Mouse (Mus musculus) neural tube, embryonic 13.5 days (tissue): ENCODE results near the gene Ptpn9. TPM values are rescaled to one million over a fixed set of nuclear protein-coding genes. Genes with fewer than 3 reads are reported as not detected.

ENCODE experiments used
- ATAC-seq: fragments of 200-750 bp; cut with Nextera tagmentation; 2 replicates; pipeline ENCODE4 v1.8.0; 2017; ENCODE audit warnings: low read depth, mild to moderate bottlenecking, moderate TSS enrichment, moderate library complexity
- H3K27ac ChIP-seq: fragments of 300-500 bp; sonication (generic); replicated peaks from 2 replicates; pipeline ENCODE4 v1.5.1; 2015; ENCODE audit warnings: moderate library complexity, mild to moderate bottlenecking, inconsistent platforms
- H3K27me3 ChIP-seq: fragments of 300-500 bp; sonication (generic); 2 replicates; pipeline ENCODE4 v1.6.1; 2015; ENCODE audit warnings: mild to moderate bottlenecking, inconsistent platforms
- H3K36me3 ChIP-seq: fragments of 300-500 bp; sonication (generic); 2 replicates; pipeline ENCODE4 v1.6.1; 2015; ENCODE audit warnings: mild to moderate bottlenecking, inconsistent platforms
- H3K4me1 ChIP-seq: fragments of 300-500 bp; sonication (generic); replicated peaks from 2 replicates; pipeline ENCODE4 v1.6.1; 2015; ENCODE audit warnings: inconsistent platforms
- H3K4me2 ChIP-seq: fragments of 300-500 bp; sonication (generic); 2 replicates; pipeline ENCODE4 v1.6.1; 2015; ENCODE audit warnings: inconsistent platforms, mild to moderate bottlenecking, moderate library complexity
- H3K4me3 ChIP-seq: fragments of 300-500 bp; sonication (generic); 2 replicates; pipeline ENCODE4 v1.5.1; 2015; ENCODE audit warnings: mild to moderate bottlenecking, inconsistent platforms
- H3K9ac ChIP-seq: fragments of 300-500 bp; sonication (generic); 2 replicates; pipeline ENCODE4 v1.6.1; 2015; ENCODE audit warnings: moderate library complexity, mild to moderate bottlenecking, inconsistent platforms
- H3K9me3 ChIP-seq: fragments of 300-500 bp; sonication (generic); 2 replicates; pipeline ENCODE4 v1.6.1; 2016; ENCODE audit warnings: inconsistent platforms
- WGBS: fragments of 180-500 bp; shearing (Covaris S2); methylation state at CpG from one replicate; pipeline ENCODE4 v1.1.7; 2015; 5-methylcytosine and 5-hydroxymethylcytosine counted together
- polyA plus RNA-seq: library from polyadenylated mRNA; unstranded; fragments of >200 nt; fragmentation: Nextera tagmentation; extraction: Ambion mirVana; gene quantifications from 2 replicates; pipeline ENCODE4 v1.2.1, GENCODE M21; 2015

Gene Ptpn9
- polyA plus RNA-seq, 1 experiment from 2014 or later, result 24.4 TPM

- H3K36me3 ChIP-seq, result peaks cover 52% of the 10 kb centered on the region
- WGBS, result 92% methylated on average over 1 of the region's 1 CpGs
- no peak for ATAC-seq
Measured at GRCm38 (mm10) chr9:57056237-57056636, 61.5 kb downstream of the Ptpn9 start.

GRCm38 (mm10) chr9:57064164-57064563 is 69.4 kb downstream of the Ptpn9 start:
- Histone ChIP-seq H3K9me3 (no peaks in the 10 kb centered on the region), H3K4me1 (no peaks in the 10 kb centered on the region), H3K9ac (no peak overlapping the region), H3K36me3 (peaks cover 29% of the 10 kb centered on the region), H3K27ac (no peak overlapping the region), H3K4me2 (no peak overlapping the region), H3K4me3 (no peak overlapping the region), H3K27me3 (no peaks in the 10 kb centered on the region)
- 96% methylated on average over 2 of the region's 2 CpGs for WGBS
- ATAC-seq, result no peak

More at GRCm38 (mm10) chr9:57056237-57056636, 61.5 kb downstream of the Ptpn9 start:
- Histone ChIP-seq H3K4me2 (no peak overlapping the region), H3K4me3 (no peak overlapping the region), H3K9ac (no peak overlapping the region), H3K9me3 (no peaks in the 10 kb centered on the region), H3K27ac (no peak overlapping the region), H3K27me3 (no peaks in the 10 kb centered on the region), H3K4me1 (no peaks in the 10 kb centered on the region)

GRCm38 (mm10) chr9:57068266-57068665 is 73.5 kb downstream of the Ptpn9 start:
- Histone ChIP-seq H3K36me3 (no peaks in the 10 kb centered on the region; the same call in none of the 2 replicates), H3K9me3 (no peaks in the 10 kb centered on the region), H3K9ac (no peak overlapping the region), H3K4me3 (no peak overlapping the region), H3K27me3 (no peaks in the 10 kb centered on the region), H3K4me1 (peaks cover 12% of the 10 kb centered on the region), H3K4me2 (no peak overlapping the region), H3K27ac (no peak overlapping the region)
- WGBS, result 79% methylated on average over 3 of the region's 3 CpGs
- ATAC-seq, result no peak

DNA sequence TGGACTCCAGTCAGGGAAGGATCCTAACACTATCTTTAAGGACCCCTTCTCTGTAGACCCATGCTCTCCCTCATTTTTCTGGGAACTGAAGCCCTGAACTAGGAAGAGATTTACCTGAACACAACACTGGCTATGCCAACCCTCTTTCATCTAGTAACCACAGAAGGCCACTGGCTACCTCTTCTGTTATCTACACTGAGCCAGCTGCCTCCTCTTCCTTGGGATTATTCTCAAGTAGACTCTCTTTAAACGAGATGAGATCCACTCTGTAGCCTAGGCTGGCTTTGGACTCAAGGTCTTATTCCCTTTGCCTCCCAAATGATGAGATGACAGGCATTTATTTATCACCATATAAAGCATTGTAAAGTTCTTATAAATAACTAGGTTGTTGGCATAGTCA is 75.5 kb downstream of the Ptpn9 start:
- WGBS, result 69% methylated on average over 1 of the region's 1 CpGs
- no peak overlapping the region for H3K4me3 ChIP-seq
- no peak overlapping the region for H3K27ac ChIP-seq
- H3K9ac ChIP-seq, result no peak overlapping the region
- H3K27me3 ChIP-seq, result no peaks in the 10 kb centered on the region
- H3K9me3 ChIP-seq, result no peaks in the 10 kb centered on the region
- no peak for ATAC-seq
- peaks cover 28% of the 10 kb centered on the region for H3K4me1 ChIP-seq
- H3K4me2 ChIP-seq, result peak overlapping the region; percentile 94; the same call in 1 of the 2 replicates
- no peaks in the 10 kb centered on the region; the same call in 1 of the 2 replicates for H3K36me3 ChIP-seq

DNA sequence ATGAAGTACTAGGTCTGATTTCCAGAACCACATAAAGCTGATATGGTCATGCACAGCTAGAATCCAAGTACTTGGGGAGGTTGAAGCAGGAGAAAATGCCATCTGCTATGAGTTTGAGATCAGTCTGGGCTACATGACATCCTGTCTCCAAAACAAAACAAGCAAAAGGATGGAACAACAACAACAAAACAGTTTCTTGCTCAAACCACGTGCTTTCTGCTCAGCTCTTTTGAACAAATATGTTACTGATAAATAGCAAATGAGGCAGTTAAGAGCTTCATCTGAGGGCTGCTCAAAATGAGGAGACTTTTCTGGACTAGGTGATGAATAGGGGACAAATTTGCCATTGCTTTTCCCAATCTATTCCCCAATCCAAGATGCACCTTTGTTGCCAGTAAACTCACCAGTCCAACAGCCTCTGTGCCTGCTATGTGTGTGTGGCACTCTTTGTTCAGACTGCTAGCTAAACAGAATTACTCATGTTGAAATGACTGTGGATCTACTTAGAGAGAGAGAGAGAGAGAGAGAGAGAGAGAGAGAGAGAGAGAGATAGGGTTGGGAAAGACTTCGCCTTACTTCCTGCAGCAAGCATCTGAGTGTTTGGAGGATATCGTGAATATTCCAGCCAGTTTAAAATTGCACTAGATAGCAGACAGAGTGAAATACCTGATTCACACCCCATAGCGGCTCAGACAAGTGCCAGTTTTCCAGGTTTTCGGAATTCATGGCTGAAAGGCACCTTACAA is 76.2 kb downstream of the Ptpn9 start:
- H3K4me1 ChIP-seq, result peaks cover 31% of the 10 kb centered on the region
- H3K4me3 ChIP-seq, result peak overlapping the region; percentile 67
- H3K9ac ChIP-seq, result peak overlapping the region; percentile 83
- H3K36me3 ChIP-seq, result no peaks in the 10 kb centered on the region; the same call in 1 of the 2 replicates
- ATAC-seq, result no peak
- 26% methylated on average over 5 of the region's 5 CpGs for WGBS
- H3K27ac ChIP-seq, result peak overlapping the region; percentile 50
- no peaks in the 10 kb centered on the region for H3K9me3 ChIP-seq
- H3K4me2 ChIP-seq, result peak overlapping the region; percentile 94
- no peaks in the 10 kb centered on the region for H3K27me3 ChIP-seq

DNA sequence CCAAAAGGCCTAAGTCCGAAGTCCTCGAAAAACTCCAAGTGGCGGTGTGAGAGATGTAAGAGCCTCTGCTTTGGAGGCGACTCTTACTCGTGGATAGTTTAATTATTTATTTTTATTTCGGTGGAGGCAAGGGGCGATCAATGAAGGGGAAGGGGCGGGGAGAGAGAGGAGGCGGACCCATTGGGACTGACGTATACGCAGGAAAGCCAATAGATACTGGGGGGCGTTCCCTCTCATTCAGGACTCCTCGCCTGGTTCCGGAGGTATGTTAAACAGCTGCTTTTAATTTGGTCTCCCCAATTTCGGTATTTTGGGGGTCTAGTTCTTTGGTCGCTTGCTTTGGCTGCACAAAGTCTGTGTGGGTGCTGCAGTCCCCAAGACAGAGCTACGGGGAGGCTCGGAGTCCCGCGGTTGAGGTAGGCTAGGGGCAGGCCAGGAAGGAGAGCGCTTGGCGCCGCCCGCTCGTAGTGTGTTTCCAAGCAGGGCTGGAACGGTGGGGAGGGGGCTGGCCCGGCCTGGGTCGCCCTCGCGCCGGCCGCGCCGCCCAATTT is 77.2 kb downstream of the Ptpn9 start, which contains the start of gene Sin3a:
Gene Sin3a, plus strand, starts transcription at position 240 of the 551 bp plus-strand sequence.
- H3K4me3 ChIP-seq, result peak within 1 kb of the TSS; percentile 67
- peak within 1 kb of the TSS; percentile 94 for H3K4me2 ChIP-seq
- no peaks in the 10 kb centered on the region; the same call in 1 of the 2 replicates for H3K36me3 ChIP-seq
- peak within 1 kb of the TSS; percentile 83 for H3K9ac ChIP-seq
- ATAC-seq, result no peak
- no peaks in the 10 kb centered on the region for H3K27me3 ChIP-seq
- peaks cover 31% of the 10 kb centered on the region for H3K4me1 ChIP-seq
- peak within 1 kb of the TSS; percentile 98 for H3K27ac ChIP-seq
- H3K9me3 ChIP-seq, result no peaks in the 10 kb centered on the region
- WGBS, result under 1% methylated on average over 34 of the region's 34 CpGs

DNA sequence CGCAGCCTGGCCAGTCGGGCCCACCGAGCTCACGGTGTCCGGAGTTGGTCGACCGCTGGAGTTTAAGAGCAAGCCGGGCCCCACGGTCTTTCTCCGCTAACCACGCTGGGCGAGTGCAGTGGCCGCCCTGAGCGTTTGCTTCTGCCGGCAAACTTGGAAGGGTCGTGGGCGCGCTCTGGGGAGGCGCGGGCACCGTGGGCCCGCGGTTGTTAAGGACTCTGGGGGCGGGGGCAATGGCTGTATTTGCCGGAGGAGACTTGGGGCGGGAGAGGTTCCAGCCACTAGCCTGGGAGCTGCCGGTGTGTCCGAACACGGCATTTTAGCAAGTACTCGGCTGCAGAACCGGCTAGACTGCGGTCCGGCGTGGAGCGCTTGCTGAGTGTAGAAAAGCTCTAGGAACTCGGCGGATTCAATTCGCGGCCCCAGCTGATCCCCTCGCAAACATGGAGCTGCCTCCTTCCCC is 77.8 kb downstream of the Ptpn9 start:
- ATAC-seq, result no peak
- under 1% methylated on average over 40 of the region's 40 CpGs for WGBS
- Histone ChIP-seq H3K27ac (peak overlapping the region; percentile 98), H3K4me1 (peaks cover 35% of the 10 kb centered on the region), H3K36me3 (no peaks in the 10 kb centered on the region; the same call in 1 of the 2 replicates), H3K9ac (peak overlapping the region; percentile 83), H3K9me3 (no peaks in the 10 kb centered on the region), H3K4me2 (peak overlapping the region; percentile 94), H3K4me3 (peak overlapping the region; percentile 67), H3K27me3 (no peaks in the 10 kb centered on the region)

DNA sequence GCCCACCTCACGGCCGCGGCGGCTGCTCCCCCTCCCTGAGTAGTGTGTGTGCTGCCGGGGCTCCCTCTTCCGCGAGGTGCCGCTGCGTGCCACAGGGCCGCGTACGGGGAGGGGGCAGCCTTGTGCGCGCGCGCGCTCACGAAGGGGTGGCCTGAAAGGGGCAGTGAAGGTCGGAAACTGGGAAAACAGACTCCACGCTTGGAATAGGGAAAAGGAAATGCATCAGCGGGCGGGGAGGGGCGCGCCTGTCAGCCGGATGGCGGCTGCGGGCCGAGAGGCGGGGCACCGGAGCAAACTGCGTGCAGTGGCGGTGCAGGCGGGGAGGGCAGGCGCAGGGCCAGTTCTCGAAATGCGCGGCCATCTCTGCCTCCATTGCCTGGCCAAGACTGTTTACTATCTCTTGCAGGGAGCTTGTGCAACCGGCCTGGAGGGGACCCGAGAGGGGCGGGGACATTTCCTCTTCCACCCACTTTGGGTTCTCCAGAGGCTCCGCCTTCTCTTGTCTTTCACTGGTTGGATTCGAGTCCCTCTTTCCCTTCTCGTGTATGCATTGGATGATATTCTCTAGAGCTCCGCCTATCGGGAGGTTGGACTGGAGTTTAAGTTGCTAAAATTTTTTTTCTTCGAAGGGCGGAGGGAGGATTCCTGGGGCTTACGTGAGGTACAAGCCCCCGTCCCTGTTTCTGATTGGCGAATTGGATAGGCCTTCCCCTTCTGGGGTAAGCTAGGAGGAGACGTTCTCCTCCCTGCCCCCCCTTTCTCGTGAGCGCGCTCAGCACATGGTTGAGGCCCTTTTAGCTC is 78.5 kb downstream of the Ptpn9 start:
- Histone ChIP-seq H3K9ac (peak overlapping the region; percentile 83), H3K4me2 (peak overlapping the region; percentile 94), H3K27me3 (no peaks in the 10 kb centered on the region), H3K27ac (peak overlapping the region; percentile 98), H3K4me1 (peaks cover 41% of the 10 kb centered on the region), H3K9me3 (no peaks in the 10 kb centered on the region), H3K4me3 (peak overlapping the region; percentile 67), H3K36me3 (no peaks in the 10 kb centered on the region; the same call in 1 of the 2 replicates)
- WGBS, result under 1% methylated on average over 54 of the region's 54 CpGs
- peak; percentile 66 for ATAC-seq

- Histone ChIP-seq H3K9ac (peak overlapping the region; percentile 65), H3K4me1 (peaks cover 42% of the 10 kb centered on the region), H3K36me3 (no peaks in the 10 kb centered on the region; the same call in 1 of the 2 replicates), H3K9me3 (no peaks in the 10 kb centered on the region), H3K27me3 (no peaks in the 10 kb centered on the region), H3K4me3 (peak overlapping the region; percentile 67), H3K4me2 (peak overlapping the region; percentile 94), H3K27ac (peak overlapping the region; percentile 90)
- 1% methylated on average over 15 of the region's 15 CpGs for WGBS
- no peak for ATAC-seq
Measured at GRCm38 (mm10) chr9:57073790-57074094, 79.0 kb downstream of the Ptpn9 start.

DNA sequence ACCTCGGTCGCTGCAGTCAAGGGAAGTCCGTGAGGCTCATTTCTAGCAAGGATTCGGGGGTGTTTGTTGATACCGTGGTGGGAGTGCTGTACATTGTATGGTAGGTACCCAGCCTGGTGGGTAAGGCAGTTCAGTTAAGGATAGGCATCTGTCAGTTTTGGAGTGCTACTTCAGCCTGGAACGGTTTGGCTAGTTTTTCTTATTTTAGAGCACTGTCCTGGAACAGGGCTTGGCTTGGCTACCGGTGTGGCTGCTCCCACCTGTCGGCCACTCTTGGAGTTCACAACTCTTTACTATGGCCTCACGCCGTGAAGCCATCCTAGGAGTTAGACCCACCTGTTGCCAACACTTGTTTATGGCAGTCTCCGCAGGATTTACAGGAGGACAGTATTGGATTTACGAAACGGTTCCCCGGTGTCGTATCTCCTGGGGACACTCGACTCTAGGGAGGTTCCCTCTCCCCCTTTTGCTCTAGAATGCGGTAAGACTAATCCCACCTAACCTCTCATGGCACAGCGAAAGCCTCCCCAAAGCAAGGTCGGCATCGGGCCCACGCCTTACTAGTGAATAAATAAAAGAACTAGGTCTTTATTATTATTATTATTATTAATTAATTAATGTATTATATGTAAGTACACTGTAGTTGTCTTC is 79.6 kb downstream of the Ptpn9 start:
- no peak for ATAC-seq
- WGBS, result 4% methylated on average over 21 of the region's 21 CpGs
- Histone ChIP-seq H3K36me3 (no peaks in the 10 kb centered on the region), H3K4me1 (peaks cover 42% of the 10 kb centered on the region), H3K9me3 (no peaks in the 10 kb centered on the region), H3K9ac (peak overlapping the region; percentile 65), H3K4me3 (peak overlapping the region; percentile 67), H3K4me2 (peak overlapping the region; percentile 94), H3K27ac (peak overlapping the region; percentile 90), H3K27me3 (no peaks in the 10 kb centered on the region)

DNA sequence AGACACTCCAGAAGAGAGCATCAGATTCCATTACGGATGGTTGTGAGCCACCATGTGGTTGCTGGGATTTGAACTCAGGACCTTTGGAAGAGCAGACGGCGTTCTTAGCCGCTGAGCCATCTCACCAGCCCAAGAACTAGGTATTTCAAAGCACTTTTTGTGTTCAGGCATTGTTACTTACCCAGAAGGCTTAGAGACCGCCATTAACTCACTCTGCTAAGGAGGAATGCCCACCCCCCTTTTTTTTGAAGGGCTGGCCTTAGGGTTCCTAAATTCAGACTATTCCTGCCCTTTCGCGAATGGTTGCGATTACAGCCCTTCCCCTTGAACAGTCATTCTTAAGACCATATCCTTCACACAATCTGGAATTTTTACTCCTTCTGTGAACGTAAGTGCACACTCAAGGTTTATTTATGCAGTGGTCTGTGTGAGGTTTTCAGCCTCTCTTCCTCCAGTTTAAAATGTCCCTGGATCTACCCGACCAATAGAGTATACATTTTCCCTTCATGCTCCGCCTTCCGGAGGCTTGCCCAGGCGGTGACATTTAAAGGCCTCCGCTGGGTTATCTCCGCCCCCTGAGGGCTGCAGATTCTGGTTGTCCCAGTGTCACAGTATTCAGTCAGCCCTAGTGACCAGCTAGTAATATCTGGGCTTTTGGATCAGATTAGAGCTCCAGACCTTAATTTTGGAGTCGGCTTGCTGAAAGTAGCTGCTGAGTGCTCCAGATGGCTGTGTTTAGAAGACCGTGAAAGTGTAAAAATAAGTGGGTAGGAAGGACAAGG is 80.3 kb downstream of the Ptpn9 start:
- peak overlapping the region; percentile 67 for H3K4me3 ChIP-seq
- H3K9ac ChIP-seq, result peak overlapping the region; percentile 65
- H3K4me1 ChIP-seq, result peaks cover 42% of the 10 kb centered on the region
- H3K36me3 ChIP-seq, result no peaks in the 10 kb centered on the region
- no peaks in the 10 kb centered on the region for H3K9me3 ChIP-seq
- ATAC-seq, result no peak
- peak overlapping the region; percentile 94 for H3K4me2 ChIP-seq
- no peaks in the 10 kb centered on the region for H3K27me3 ChIP-seq
- H3K27ac ChIP-seq, result peak overlapping the region; percentile 90
- 2% methylated on average over 17 of the region's 17 CpGs for WGBS
